Mouse (Mus musculus) NIH3T3 (cell line): ENCODE results near the gene Rpp25l.

Source experiments
- DNase-seq: peaks from one replicate; pipeline ENCODE4 v3.0.0-alpha.2; 2012; ENCODE audit warnings: low read depth

The Rpp25l gene

DNA sequence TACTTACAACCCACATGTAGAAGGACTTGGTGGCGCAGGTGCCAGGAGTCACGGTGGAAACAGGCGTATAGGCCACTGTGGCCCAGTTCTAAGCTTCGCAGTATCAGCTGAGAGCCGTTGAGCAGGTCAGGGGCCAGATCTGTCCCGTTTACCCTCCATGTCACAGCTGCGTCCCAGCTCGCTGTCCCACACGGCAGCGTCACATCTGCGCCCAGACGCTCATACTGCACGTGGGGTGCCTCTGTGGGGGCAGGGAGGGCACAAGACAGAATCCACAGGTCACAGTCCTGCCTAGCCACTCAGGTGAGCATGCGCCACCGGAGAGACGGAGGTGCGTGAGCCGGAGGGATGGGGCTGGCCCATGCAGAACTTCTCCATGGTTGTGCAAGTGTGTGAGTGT lies 42.5 kb downstream of the Rpp25l start:
- DNase-seq: no peak

DNA sequence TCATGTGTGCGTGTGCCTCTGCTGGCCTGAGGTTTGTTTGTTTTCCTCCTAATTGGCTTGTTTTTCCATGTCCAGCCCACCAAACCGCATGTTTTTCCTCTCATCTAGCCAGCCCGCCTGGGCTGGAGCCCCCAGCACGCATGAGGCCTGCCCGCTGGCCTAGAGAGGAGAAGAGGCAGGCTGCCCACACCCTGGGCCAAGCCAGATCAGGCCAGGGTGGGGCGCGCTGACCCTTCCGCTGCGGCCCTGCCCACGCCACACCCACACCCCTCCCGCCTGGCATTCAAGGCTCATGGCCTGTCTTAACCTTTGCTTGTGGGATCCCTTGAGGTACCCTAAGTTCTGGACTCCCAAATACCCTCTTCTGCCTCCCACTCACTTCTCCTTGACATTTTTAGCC lies 46.7 kb downstream of the Rpp25l start:
- DNase-seq: no peak

DNA sequence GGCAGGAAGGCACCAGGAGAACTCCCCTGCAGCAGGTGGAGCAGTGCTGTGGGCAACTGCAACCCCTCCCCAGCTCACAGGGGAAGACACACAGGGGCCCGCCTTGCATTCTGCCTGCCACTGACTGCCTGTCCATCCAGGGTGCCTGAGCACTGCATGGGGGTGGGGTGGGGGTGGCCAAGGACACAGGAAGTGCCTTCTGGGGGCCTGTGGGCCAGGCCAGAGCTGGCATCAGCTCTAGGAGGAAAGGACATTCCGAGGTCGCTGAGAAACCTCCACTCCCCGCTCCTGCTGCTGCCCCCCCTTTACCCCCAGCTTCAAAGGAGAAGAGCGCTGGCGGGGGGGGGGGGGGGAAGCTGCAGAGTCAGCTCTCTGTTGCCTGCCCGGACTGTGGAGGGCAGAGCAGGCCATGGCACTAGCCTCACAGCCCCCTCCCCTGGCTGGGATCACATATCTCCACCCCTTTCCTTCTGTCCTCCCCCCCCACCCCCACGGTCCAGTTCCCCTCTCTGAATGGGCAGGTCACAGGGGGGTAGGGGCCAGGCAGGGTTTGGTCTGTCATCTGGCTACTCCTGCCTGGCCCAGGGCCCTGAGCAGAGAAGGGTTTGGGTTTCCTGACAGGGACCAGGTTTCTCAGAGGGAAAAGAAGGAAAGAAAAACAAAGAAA lies 48.2 kb downstream of the Rpp25l start:
- no peak for DNase-seq

DNA sequence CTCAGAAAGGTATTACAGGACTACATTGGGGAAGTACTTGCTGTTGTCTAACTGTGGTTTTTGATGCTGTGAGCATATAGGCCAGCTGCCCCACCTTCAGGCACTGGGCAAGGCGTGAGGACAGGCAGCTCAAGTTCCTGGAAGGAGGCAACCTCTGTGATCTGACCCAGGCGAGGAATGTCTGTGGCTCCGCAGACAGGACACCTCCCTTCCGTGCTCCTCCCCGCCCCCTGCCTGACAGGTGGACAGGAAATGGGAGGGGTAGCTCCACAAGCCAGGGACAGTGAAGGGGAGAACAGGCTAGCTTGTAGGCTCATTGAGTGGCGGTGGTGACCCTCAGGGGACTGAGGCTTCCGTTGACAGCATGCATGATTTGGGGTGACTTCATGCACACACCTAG lies 48.8 kb downstream of the Rpp25l start:
- DNase-seq: no peak

DNA sequence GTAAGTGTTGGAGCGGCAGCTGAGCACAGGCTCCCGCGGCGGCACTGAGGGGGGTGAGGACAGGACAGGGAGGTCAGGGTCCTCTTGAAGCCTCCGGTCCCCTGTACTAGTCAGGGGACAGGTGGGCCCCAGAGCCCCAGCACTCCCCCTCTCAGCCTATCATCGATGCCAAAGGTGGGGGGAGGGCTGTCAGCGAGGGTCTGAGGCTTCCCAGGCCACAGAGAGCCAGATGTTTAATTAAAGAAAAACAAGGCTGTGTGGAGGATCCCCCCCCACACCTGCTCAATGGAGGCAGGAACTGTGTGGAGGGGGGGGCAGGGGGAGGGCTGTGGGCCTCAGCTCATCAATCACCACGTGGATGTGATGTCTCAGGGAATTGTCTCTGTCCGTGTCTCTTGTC lies 49.7 kb downstream of the Rpp25l start:
- DNase-seq: no peak

DNA sequence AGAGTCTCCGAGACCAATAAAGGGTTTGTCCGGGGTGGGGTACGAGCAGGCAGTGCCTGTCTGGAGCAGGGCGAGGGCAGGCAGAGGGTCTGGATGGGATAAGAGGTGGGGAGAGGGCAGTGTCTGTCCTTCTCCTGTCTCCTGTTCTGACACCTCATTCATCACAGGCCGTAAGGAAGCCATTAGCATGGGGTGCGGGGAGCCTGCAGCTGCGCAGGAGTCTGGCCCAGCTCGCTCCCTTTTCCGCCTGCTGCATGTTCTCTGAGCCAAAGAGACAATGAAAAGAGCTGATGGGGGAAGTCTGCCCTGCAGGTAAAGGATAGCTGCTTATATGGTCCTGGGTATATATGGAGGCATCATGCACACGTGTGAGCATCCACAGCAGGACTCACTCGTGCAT lies 50.6 kb downstream of the Rpp25l start:
- no peak for DNase-seq
